In genomic region chr13:113342355-113342919, GRCm38 (mm10) we compare ENCODE assay signal across 16 mouse cellular contexts. TPM values are rescaled to one million over a fixed set of nuclear protein-coding genes. Genes with fewer than 3 reads are reported as not detected.
DNase-seq lines count a peak whose midpoint lies in the region; ATAC-seq and TF ChIP-seq lines count a peak whose summit lies in the region.
"Had no signal": no experiment of that assay in that cellular context is flagged by ENCODE, and none has a peak within 500 bp of the region (broad histone marks: within the 10 kb centered on the region; RNA-seq: fewer than 3 reads in every experiment).

No protein-coding gene starts in this region.

- no peak overlapping the region for H3K27ac ChIP-seq in heart, embryonic 12.5 days (ENCODE audit: poor library complexity, severe bottlenecking)
- H3K27ac ChIP-seq in lung, postnatal 0 days (ENCODE audit: low read length) = no peak overlapping the region
- H3K27ac ChIP-seq in kidney, embryonic 14.5 days (ENCODE audit: low read depth, low read length) = no peak overlapping the region
- H3K27ac ChIP-seq: embryonic facial prominence, embryonic 12.5 days; forebrain, embryonic 15.5 days; hindbrain, embryonic 14.5 days; intestine, embryonic 15.5 days had no signal

- no peak for ATAC-seq in heart, embryonic 12.5 days (ENCODE audit: insufficient number of reproducible peaks, low FRiP score)
- peak; percentile 83 for ATAC-seq in lung, postnatal 0 days
- ATAC-seq in kidney, embryonic 14.5 days (ENCODE audit: low FRiP score, low TSS enrichment) = no peak
- ATAC-seq: forebrain, embryonic 15.5 days; intestine, embryonic 15.5 days had no signal

- no peak overlapping the region for H3K9ac ChIP-seq in heart, embryonic 12.5 days
- H3K9ac ChIP-seq in lung, postnatal 0 days (replicated peaks; ENCODE audit: low read depth) = no peak overlapping the region
- H3K9ac ChIP-seq in kidney, embryonic 14.5 days (ENCODE audit: low read depth, low read length) = no peak overlapping the region
- H3K9ac ChIP-seq: embryonic facial prominence, embryonic 12.5 days; forebrain, embryonic 15.5 days; hindbrain, embryonic 14.5 days; intestine, embryonic 15.5 days had no signal

- DNase-seq in heart, postnatal 10 days = peak; percentile 23 to 41
- DNase-seq in lung, postnatal 0 days (ENCODE audit: low spot score) = peak; percentile 67
- peak; percentile 51 for DNase-seq in lung, postnatal 14 days
- peak; percentile 27 for DNase-seq in skeletal muscle tissue, adult 2 months (ENCODE audit: low read depth, low spot score)
- no peak for DNase-seq in cerebellum, postnatal 25 days
- DNase-seq: adrenal gland, adult 2 months; adrenal gland, postnatal 25 days; cerebellum, adult 18-20 months; cerebellum, postnatal 14 days; gastrocnemius, postnatal 14 days had no signal

- H3K4me1 ChIP-seq in heart, embryonic 12.5 days (replicated peaks) = peaks cover 6% of the 10 kb centered on the region; the same call in 1 of the 2 replicates
- H3K4me1 ChIP-seq in lung, postnatal 0 days (ENCODE audit: insufficient read depth, low read depth, low read length) = no peaks in the 10 kb centered on the region
- H3K4me1 ChIP-seq in kidney, embryonic 14.5 days (ENCODE audit: control insufficient read depth, insufficient read depth, low read length) = no peaks in the 10 kb centered on the region
- H3K4me1 ChIP-seq: forebrain, embryonic 15.5 days; intestine, embryonic 15.5 days had no signal

- no peak overlapping the region for H3K4me2 ChIP-seq in heart, embryonic 12.5 days
- H3K4me2 ChIP-seq in lung, postnatal 0 days (replicated peaks; ENCODE audit: low read depth, low read length) = no peak overlapping the region
- no peak overlapping the region for H3K4me2 ChIP-seq in kidney, embryonic 14.5 days (replicated peaks; ENCODE audit: low read depth, low read length)
- H3K4me2 ChIP-seq: embryonic facial prominence, embryonic 12.5 days; forebrain, embryonic 15.5 days; hindbrain, embryonic 14.5 days; intestine, embryonic 15.5 days had no signal

- H3K27me3 ChIP-seq in heart, embryonic 12.5 days (replicated peaks) = no peaks in the 10 kb centered on the region
- no peaks in the 10 kb centered on the region for H3K27me3 ChIP-seq in lung, postnatal 0 days (replicated peaks; ENCODE audit: insufficient read depth, low read length)
- no peaks in the 10 kb centered on the region for H3K27me3 ChIP-seq in kidney, embryonic 14.5 days (ENCODE audit: control insufficient read depth, insufficient read depth, low read length)
- H3K27me3 ChIP-seq: embryonic facial prominence, embryonic 12.5 days; forebrain, embryonic 15.5 days; intestine, embryonic 15.5 days had no signal

- no peak for TF ChIP-seq EP300 in lung, postnatal 0 days (IDR thresholded peaks at IDR 0.05)

- intact Hi-C loops in heart, postnatal 10 days (cut with DNase I) = loop anchor here (5.0 kb wide), 1 partner anchor 85 kb away; no protein-coding TSS in a partner anchor

- H3K36me3 ChIP-seq in heart, embryonic 12.5 days = no peaks in the 10 kb centered on the region
- no peaks in the 10 kb centered on the region for H3K36me3 ChIP-seq in lung, postnatal 0 days (ENCODE audit: insufficient read depth, low read length)
- H3K36me3 ChIP-seq in kidney, embryonic 14.5 days (ENCODE audit: control insufficient read depth, insufficient read depth, low read length) = no peaks in the 10 kb centered on the region
- H3K36me3 ChIP-seq: embryonic facial prominence, embryonic 12.5 days; forebrain, embryonic 15.5 days; intestine, embryonic 15.5 days had no signal

- no peak for TF ChIP-seq CTCF in lung, postnatal 0 days (IDR thresholded peaks at IDR 0.05)

- WGBS in heart, embryonic 12.5 days = 65% methylated on average over 10 of the region's 10 CpGs
- 50% methylated on average over 10 of the region's 10 CpGs for whole genome bisulfite sequencing in lung, postnatal 0 days
- WGBS in kidney, embryonic 14.5 days = 66% methylated on average over 10 of the region's 10 CpGs

- H3K9me3 ChIP-seq in heart, embryonic 12.5 days (replicated peaks) = no peaks in the 10 kb centered on the region
- H3K9me3 ChIP-seq in lung, postnatal 0 days (ENCODE audit: low read length) = no peaks in the 10 kb centered on the region
- H3K9me3 ChIP-seq in kidney, embryonic 14.5 days (ENCODE audit: control insufficient read depth, low read length) = no peaks in the 10 kb centered on the region
- H3K9me3 ChIP-seq: embryonic facial prominence, embryonic 12.5 days; forebrain, embryonic 15.5 days; intestine, embryonic 15.5 days had no signal

- H3K4me3 ChIP-seq in heart, embryonic 12.5 days = no peak overlapping the region
- no peak overlapping the region for H3K4me3 ChIP-seq in lung, postnatal 0 days (ENCODE audit: low read depth, low read length)
- H3K4me3 ChIP-seq in kidney, embryonic 14.5 days (ENCODE audit: low read length) = no peak overlapping the region
- H3K4me3 ChIP-seq: embryonic facial prominence, embryonic 12.5 days; forebrain, embryonic 15.5 days; intestine, embryonic 15.5 days had no signal

RNA-seq across cellular contexts. Expression of gene BC067074, which starts 49.5 kb away (rescaled TPM):
- 10 to 100 TPM in 1 of 2 experiments, 1 to 10 TPM in 1; 7.8 to 10.4 TPM for total RNA-seq in heart, postnatal 10 days (2021)
- 4.0 and 4.2 TPM in 2 replicates for polyA plus RNA-seq in heart, embryonic 12.5 days (2016; fragmentation: Nextera tagmentation; extraction: Ambion mirVana)
- 3.3 and 4.2 TPM in 2 replicates for polyA plus RNA-seq in lung, postnatal 0 days (2015; fragmentation: Nextera tagmentation; extraction: Ambion mirVana)
- 3.4 and 6.1 TPM in 2 replicates for polyA plus RNA-seq in kidney, embryonic 14.5 days (2014; fragmentation: Nextera tagmentation; extraction: Ambion mirVana)

Comparison
In these comparisons a context has a peak if more than half of its experiments do, and no peak if none do; other contexts are left out.
1. DNase-seq: peak in heart, postnatal 10 days (2 of 2), lung, postnatal 0 days (single experiment), lung, postnatal 14 days (single experiment) and skeletal muscle tissue, adult 2 months (single experiment); none in cerebellum, postnatal 25 days (0 of 2).